Mouse (Mus musculus): ENCODE results near the gene Eif1b.
"Not testable (repeated sequence)": the region's sequence is repeated elsewhere in the genome, so short reads cannot be mapped to it uniquely, and the experiment has no call there.

Eif1b gene

GRCm38 (mm10) chr9:120521161-120521560 lies 29.1 kb downstream of the Eif1b start:
- DNase-seq (ENCODE audit: low read depth): no peak

- DNase-seq (ENCODE audit: low read depth): no peak
Observed at GRCm38 (mm10) chr9:120527270-120527669, 35.2 kb downstream of the Eif1b start.

- no peak for DNase-seq (ENCODE audit: low read depth)
Observed at GRCm38 (mm10) chr9:120527919-120528318, 35.9 kb downstream of the Eif1b start.

GRCm38 (mm10) chr9:120528815-120529510 lies 36.9 kb downstream of the Eif1b start:
- DNase-seq (ENCODE audit: low read depth): no peak

DNA sequence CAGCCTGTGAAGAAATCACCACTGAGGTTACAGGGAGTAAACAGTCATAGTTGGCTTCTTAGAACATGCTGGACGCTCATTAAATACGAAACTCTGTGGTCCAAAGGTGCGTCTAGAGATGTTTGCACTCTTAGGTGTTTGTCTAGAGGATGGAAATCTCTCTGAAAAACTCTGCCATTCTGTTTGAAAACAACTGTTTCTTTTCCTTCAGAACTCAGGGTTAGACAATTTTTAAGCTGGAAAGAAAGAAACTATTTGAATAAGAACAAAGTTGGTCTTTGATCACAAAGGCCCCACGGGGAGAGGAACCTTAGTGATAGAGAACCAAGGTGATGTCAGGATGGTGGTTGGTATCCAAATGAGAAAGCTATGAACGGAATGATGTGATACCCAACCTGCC lies 38.4 kb downstream of the Eif1b start:
- no peak for DNase-seq (ENCODE audit: low read depth)

- no peak for DNase-seq (ENCODE audit: low read depth)
Observed at GRCm38 (mm10) chr9:120532062-120532461, 40.0 kb downstream of the Eif1b start.

- no peak for DNase-seq (ENCODE audit: low read depth)
Observed at GRCm38 (mm10) chr9:120532691-120533090, 40.7 kb downstream of the Eif1b start.

DNA sequence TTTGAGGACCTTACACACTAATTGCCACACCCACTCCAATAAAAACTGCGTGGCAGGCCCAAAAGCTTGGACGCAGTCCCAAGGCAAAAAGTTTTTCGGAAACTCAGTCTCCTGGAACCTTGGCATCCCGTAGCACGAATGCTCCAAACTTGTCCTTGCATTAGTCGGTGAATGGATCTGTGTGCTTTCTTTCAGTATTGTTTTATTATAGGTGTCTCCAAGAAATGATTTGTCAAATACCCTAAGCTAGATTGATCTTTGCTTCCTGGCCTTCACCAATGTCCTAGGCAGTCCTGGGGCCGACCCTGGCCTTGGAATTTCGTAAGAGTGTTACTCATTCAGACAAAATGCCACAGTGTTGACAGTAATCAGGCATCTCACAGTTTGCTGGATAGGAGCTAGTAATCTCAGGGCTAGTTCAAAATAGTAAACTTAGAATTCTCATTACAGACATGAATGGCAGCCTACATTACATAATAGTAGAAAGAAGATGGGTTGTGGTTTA lies 41.5 kb downstream of the Eif1b start:
- not testable (repeated sequence) for DNase-seq (ENCODE audit: low read depth)

GRCm38 (mm10) chr9:120539662-120540251 lies 47.7 kb downstream of the Eif1b start, which contains the start of gene Entpd3:
TSS of gene Entpd3 (plus strand) at chr9:120539818.
- DNase-seq (ENCODE audit: low read depth): no peak

DNA sequence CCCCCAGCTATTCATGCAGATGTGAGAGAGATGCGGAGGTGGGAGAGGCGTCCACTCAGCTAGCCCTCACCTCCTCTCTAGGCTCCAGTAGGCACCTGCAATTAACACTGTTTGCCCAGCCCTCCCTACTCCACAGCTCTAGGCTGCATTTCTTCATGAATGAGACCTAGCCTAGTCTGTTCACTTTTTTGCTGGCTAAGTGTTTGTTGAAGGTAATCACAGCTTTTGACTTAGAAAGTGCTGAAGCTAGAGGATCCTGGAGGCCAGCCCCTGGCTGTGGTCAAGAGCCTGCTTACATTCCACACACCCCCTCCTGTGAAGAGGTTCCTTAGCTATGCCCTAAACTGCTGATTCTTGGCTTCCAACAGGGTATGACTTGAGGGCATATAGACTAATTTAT lies 49.4 kb downstream of the Eif1b start:
- DNase-seq (ENCODE audit: low read depth): no peak

- DNase-seq (ENCODE audit: low read depth): no peak
Observed at GRCm38 (mm10) chr9:120542241-120542640, 50.2 kb downstream of the Eif1b start.

All from c-Kit-positive CD71-positive TER-119-negative erythroid progenitor cells, embryonic 14.5 days (primary cell).